Mouse (Mus musculus) forebrain, embryonic 14.5 days (tissue): ENCODE measurements around the gene Ankrd53. TPM values are rescaled to one million over a fixed set of nuclear protein-coding genes. Genes with fewer than 3 reads are reported as not detected.

Experiments used
- ATAC-seq: fragments of 200-750 bp; cut with Nextera tagmentation; 2 replicates; pipeline ENCODE4 v1.8.0; 2017; ENCODE audit warnings: mild to moderate bottlenecking, moderate library complexity
- DNase-seq: peaks from one replicate; pipeline ENCODE4 v3.0.0-alpha.2; 2015; ENCODE audit warnings: low spot score
- H3K27ac ChIP-seq: fragments of 300-500 bp; sonication (generic); 2 replicates; pipeline ENCODE4 v1.5.1; 2014; ENCODE audit warnings: low read depth, mild to moderate bottlenecking, control low read depth, low read length, moderate library complexity
- H3K27me3 ChIP-seq: fragments of 300-500 bp; sonication (generic); replicated peaks from 2 replicates; pipeline ENCODE4 v1.6.1; 2014; ENCODE audit warnings: low read length, control low read depth, mixed read lengths; ENCODE audit not compliant: control insufficient read depth, insufficient read depth
- H3K36me3 ChIP-seq: fragments of 300-500 bp; sonication (generic); 2 replicates; pipeline ENCODE4 v1.6.1; 2014; ENCODE audit warnings: low read length, control low read depth; ENCODE audit not compliant: control insufficient read depth, insufficient read depth
- H3K4me1 ChIP-seq: fragments of 300-500 bp; sonication (generic); 2 replicates; pipeline ENCODE4 v1.6.1; 2014; ENCODE audit warnings: antibody characterized with exemption, low read length, control low read depth; ENCODE audit not compliant: control insufficient read depth, insufficient read depth
- H3K4me2 ChIP-seq: fragments of 300-500 bp; sonication (generic); 2 replicates; pipeline ENCODE4 v1.6.1; 2014; ENCODE audit warnings: mild to moderate bottlenecking, control low read depth, low read length
- H3K4me3 ChIP-seq: fragments of 300-500 bp; sonication (generic); 2 replicates; pipeline ENCODE4 v1.5.1; 2014; ENCODE audit warnings: low read depth, low read length, control low read depth
- H3K9ac ChIP-seq: fragments of 300-500 bp; sonication (generic); 2 replicates; pipeline ENCODE4 v1.6.1; 2014; ENCODE audit warnings: mild to moderate bottlenecking, low read length, control low read depth, moderate library complexity
- H3K9me3 ChIP-seq: fragments of 300-500 bp; sonication (generic); replicated peaks from 2 replicates; pipeline ENCODE4 v1.6.1; 2016; ENCODE audit warnings: low read length, control low read depth, mixed read lengths; ENCODE audit not compliant: control insufficient read depth
- WGBS: fragments of 180-500 bp; shearing (Covaris S2); extraction: QIAGEN DNeasy Blood & Tissue Kit; methylation state at CpG from one replicate; pipeline ENCODE4 v1.1.7; 2014; 5-methylcytosine and 5-hydroxymethylcytosine counted together
- polyA plus RNA-seq: library from polyadenylated mRNA; unstranded; fragments of >200 nt; fragmentation: Nextera tagmentation; extraction: Ambion mirVana; gene quantifications from 2 replicates; pipeline ENCODE4 v1.2.1, GENCODE M21; 2014

Gene Ankrd53
- polyA plus RNA-seq, 1 experiment from 2014 or later, result not detected

GRCm38 (mm10) chr6:83796686-83797085 lies 34.2 kb downstream of the Ankrd53 start:
- H3K9ac ChIP-seq, result no peak overlapping the region
- no peak overlapping the region for H3K4me2 ChIP-seq
- no peak overlapping the region for H3K4me3 ChIP-seq
- DNase-seq (no peak), ATAC-seq (no peak)
- no peaks in the 10 kb centered on the region for H3K9me3 ChIP-seq
- H3K27ac ChIP-seq, result no peak overlapping the region
- peaks cover 23% of the 10 kb centered on the region for H3K36me3 ChIP-seq
- H3K4me1 ChIP-seq, result peaks cover 6% of the 10 kb centered on the region
- WGBS, result 51% methylated on average over 3 of the region's 3 CpGs
- no peaks in the 10 kb centered on the region for H3K27me3 ChIP-seq

GRCm38 (mm10) chr6:83802033-83802432 lies 39.6 kb downstream of the Ankrd53 start:
- H3K27ac ChIP-seq, result no peak overlapping the region
- H3K4me2 ChIP-seq, result no peak overlapping the region
- ATAC-seq, result no peak
- no peak overlapping the region for H3K9ac ChIP-seq
- DNase-seq, result no peak
- 90% methylated on average over 5 of the region's 5 CpGs for WGBS
- H3K4me1 ChIP-seq, result no peaks in the 10 kb centered on the region
- no peaks in the 10 kb centered on the region for H3K27me3 ChIP-seq
- peaks cover 56% of the 10 kb centered on the region for H3K36me3 ChIP-seq
- no peak overlapping the region for H3K4me3 ChIP-seq
- no peaks in the 10 kb centered on the region for H3K9me3 ChIP-seq

DNA sequence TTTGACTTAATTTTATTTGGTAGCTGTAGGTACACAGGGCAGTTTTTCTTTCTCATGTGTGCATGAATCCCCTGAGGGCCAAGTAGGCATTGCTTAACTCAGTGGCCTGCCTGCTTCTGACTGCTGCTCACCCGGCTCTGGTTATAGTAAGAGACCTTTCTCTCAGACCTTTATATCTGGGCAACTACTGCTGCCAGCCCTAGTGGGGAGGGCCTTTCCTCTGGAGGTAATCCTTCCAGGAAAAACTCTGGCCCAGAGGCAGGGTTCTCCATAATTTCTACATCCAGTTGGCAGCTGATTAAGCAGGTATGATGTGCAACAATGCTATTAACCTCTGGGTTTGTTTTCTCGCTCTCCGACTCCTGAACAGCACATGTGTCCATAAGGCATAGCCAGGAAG lies 40.4 kb downstream of the Ankrd53 start:
- no peak overlapping the region for H3K27ac ChIP-seq
- no peak overlapping the region for H3K4me2 ChIP-seq
- no peaks in the 10 kb centered on the region for H3K27me3 ChIP-seq
- H3K4me1 ChIP-seq, result no peaks in the 10 kb centered on the region
- no peak overlapping the region for H3K9ac ChIP-seq
- H3K4me3 ChIP-seq, result no peak overlapping the region
- ATAC-seq (no peak), DNase-seq (no peak)
- H3K36me3 ChIP-seq, result peaks cover 65% of the 10 kb centered on the region
- WGBS, result 96% methylated on average over 3 of the region's 3 CpGs
- H3K9me3 ChIP-seq, result no peaks in the 10 kb centered on the region

- DNase-seq (no peak), ATAC-seq (no peak)
- no peak overlapping the region for H3K4me3 ChIP-seq
- no peak overlapping the region for H3K4me2 ChIP-seq
- H3K27me3 ChIP-seq, result no peaks in the 10 kb centered on the region
- no peak overlapping the region for H3K9ac ChIP-seq
- H3K27ac ChIP-seq, result no peak overlapping the region
- 92% methylated on average over 3 of the region's 3 CpGs for WGBS
- H3K36me3 ChIP-seq, result peaks cover 18% of the 10 kb centered on the region
- H3K9me3 ChIP-seq, result no peaks in the 10 kb centered on the region
- peaks cover 4% of the 10 kb centered on the region for H3K4me1 ChIP-seq
Measured at GRCm38 (mm10) chr6:83815801-83816200, 53.4 kb downstream of the Ankrd53 start.

Other genes with a start within 250 kb of the Ankrd53 start
- gene Actg2, start 226.4 kb upstream of the Ankrd53 start, polyA plus RNA-seq, result 1.2 and 1.9 TPM in 2 replicates
- gene Stambp, start 189.9 kb upstream of the Ankrd53 start, polyA plus RNA-seq, result 56.5 and 62.7 TPM in 2 replicates
- not detected in 2 replicates for gene Clec4f, start 106.5 kb upstream of the Ankrd53 start, polyA plus RNA-seq
- not detected in 2 replicates for gene Cd207, start 84.8 kb upstream of the Ankrd53 start, polyA plus RNA-seq
- not detected in 2 replicates for gene Vax2, start 51.4 kb upstream of the Ankrd53 start, polyA plus RNA-seq
- not detected in 2 replicates for gene Atp6v1b1, start 19.7 kb upstream of the Ankrd53 start, polyA plus RNA-seq
- gene Tex261, start 13.2 kb downstream of the Ankrd53 start, polyA plus RNA-seq, result 63.5 and 76.4 TPM in 2 replicates
- 78.5 and 85.9 TPM in 2 replicates for gene Nagk, start 32.3 kb downstream of the Ankrd53 start, polyA plus RNA-seq
- gene Paip2b, start 69.1 kb downstream of the Ankrd53 start, polyA plus RNA-seq, result 30.1 and 32.0 TPM in 2 replicates
- 91.4 and 114 TPM in 2 replicates for gene Zfp638, start 104.5 kb downstream of the Ankrd53 start, polyA plus RNA-seq
- 1.2 and 1.4 TPM in 2 replicates for gene Dysf, start 245.9 kb downstream of the Ankrd53 start, polyA plus RNA-seq